Mouse (Mus musculus) right cerebral cortex, adult 2 months (tissue): ENCODE data around the gene Sowahb.
A peak's percentile ranks its signal among the peaks of the same experiment; 100 is the strongest.
"Not testable (repeated sequence)": the region's sequence is repeated elsewhere in the genome, so short reads cannot be mapped to it uniquely, and the experiment has no call there.

Experiments
- DNase-seq, 2 experiments: peaks; one replicate each; pipeline ENCODE4 v3.0.0; 2021 to 2022; ENCODE audit warnings: low spot score in 2 of 2

Gene Sowahb

DNA sequence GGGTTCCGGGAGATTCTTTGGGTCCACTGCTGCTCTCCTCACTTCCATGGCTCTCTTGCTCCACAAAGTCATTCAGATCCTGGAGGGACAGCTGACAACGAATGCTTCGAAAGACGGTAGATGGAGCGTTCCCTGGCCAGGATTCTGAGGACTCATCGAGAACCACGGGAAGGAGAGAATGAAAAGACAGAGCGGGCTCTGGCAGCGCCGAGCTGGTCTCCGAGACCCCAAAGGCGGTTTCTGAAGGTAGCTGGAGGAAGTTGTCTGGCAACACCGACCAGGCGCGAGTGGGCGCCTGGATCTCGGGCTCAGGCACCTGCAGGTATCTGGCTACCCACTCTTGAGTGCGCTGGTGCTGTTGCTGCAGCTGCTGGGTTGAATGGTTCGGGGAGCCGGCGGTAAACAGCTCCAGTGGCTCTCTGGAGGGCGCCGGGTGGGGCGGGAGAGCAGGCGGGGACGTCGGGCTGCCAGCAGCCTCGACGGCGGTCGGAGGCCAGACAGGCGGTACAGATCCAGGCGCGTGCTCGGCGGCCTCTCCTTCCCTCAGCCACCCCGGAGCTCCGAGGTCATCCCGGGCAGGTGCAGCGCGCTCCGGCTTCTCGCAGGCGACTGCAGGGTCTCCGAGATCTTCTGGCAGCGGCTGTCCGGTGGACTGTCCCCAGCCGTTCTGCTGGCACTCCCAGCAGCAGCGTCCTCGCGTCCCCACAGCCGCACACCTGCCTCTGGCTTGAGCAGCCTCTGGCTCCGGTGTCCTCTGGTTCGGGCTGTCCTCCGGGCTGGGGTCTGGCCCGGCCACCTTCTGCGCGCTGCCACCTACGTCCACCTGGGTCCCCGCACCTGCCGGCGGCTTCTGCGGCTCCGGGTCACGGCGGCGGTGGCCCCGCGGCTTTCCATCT, 886 bp downstream of the Sowahb start:
- DNase-seq: peak in 1 of 2 experiments; percentile 44

DNA sequence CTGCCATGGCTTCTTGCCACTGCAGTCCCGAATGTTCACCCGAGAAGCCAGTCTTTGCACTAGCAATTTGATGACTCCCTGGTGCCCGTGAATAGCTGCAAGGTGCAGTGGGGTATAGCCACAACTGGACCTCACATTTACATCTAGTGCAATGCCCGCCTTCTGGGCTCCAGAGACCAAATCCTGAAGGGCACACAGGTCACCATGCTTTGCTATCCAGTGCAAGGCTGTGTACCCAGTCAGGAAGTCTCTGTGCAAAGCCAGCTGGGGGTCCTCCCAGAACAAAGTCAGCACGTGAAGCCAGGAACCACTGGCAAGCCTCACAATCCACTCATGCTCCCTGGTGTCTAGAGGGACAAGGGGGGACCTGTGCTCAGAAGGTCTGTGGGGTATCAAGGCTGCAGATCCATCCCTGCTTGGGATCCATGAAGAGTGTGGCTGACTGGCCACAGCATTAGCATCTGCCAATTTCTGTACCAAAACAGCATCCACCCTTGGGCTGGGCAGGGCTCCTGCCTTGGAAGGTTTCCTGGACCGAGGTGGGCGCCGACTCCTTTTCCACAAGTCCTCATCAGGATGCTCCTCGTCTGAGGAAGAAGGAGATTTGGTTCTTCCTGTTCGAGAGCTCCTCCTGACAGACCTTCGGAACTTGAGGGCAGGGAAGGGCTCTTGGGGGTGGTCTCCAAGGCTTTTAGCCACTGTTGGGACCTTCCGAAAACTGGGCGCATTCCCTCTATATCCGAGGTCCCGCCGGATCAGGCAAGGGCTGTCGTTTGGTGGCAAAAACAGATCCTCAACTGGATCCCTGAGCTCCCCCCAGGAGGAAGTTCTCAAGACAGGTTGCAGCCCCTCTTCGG, 1.8 kb downstream of the Sowahb start:
- no peak for DNase-seq

DNA sequence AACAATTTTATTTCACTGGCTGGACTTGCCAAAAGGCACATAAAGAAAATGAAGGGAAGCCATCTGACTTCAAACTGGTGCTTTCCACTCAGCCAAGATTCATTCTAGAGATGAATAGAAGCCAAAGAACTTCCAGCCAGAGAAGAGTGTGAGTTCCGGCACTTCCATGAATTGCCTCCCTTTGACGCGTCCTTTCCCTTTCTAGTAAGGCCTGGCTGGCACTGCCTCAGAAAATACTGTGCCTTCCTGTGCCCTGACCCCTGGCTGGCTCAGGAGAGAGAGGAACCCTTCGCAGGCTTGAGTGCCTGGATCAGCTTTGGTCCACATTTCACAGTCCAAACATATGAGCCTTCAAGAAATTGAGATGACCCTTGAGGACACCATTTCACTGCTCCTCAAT, 2.8 kb downstream of the Sowahb start:
- DNase-seq: no peak

DNA sequence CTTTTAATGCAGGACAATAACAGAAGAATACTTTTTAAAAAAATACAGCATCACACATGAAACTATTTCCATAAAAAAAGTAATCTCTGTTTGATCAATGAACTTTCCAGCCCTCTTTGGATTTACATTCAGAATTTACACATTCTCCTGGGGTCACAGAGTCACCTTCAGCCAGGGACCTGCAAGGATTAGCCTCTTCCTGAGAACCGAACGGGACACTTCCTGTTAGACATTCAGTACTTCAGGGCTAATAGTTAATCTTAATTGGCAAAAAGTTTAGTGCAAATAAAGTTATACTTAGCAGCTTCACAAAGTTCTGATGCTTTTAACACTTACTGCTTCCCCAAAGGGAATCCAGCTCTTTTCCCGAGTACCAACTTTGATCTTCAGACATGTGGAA, 3.5 kb downstream of the Sowahb start:
- DNase-seq: no peak

DNA sequence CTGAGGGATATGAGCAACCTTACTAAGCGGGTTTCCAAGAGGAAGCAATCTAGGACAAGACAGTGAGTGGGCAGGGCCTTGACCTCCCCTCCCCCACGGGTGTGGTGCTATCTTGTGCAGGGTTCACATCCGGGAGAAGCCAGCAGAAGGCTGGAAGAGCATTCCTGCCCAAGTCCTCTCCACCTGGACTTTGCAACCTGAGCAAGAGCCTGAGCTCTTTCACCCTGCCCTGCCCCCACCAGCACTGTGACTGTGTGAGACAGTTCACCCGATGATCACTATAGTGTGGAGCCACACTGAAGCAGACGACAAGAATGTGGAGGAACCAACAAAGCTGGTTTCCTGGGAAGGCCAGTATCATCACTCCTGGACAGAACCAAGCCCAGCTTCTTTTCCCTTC, 4.7 kb downstream of the Sowahb start:
- no peak for DNase-seq

DNA sequence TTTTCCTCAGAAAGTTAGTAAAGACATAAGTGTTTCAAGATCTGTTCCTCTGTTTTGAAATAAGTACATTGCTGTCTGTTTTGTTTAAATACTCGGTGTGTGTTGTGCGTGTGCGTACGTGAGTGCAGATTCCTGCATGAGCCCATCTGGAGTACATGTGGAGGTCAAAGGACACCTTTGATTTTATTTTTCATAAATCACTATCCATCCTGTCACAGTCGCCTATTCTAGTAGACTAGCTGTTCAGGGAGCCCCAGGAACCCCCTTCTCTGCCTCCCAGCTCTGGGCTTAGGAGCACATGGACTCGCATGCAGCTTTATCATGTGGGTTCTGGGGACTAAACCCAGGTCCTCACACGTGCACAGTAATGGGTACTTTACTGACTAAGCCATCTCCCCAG, 8.6 kb downstream of the Sowahb start:
- no peak for DNase-seq

DNA sequence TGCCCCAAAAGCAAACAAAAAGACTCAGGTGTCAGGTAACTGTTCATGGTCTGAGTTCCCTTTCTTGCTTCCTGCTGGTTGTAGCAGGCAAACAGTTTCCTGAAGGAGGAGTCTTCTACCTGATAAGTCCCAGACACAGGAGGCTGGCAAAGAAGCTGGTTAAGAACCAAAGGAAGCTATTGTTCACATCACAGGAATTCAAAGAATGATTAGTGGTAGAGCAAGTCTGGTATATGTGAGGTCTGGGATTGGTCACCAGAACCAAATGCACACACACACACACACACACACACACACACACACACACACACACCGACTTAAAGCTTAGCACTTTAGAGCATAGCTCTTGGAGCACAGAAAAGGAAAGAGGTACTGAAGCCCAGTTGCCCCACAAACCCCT, 9.5 kb downstream of the Sowahb start:
- DNase-seq: no peak

DNA sequence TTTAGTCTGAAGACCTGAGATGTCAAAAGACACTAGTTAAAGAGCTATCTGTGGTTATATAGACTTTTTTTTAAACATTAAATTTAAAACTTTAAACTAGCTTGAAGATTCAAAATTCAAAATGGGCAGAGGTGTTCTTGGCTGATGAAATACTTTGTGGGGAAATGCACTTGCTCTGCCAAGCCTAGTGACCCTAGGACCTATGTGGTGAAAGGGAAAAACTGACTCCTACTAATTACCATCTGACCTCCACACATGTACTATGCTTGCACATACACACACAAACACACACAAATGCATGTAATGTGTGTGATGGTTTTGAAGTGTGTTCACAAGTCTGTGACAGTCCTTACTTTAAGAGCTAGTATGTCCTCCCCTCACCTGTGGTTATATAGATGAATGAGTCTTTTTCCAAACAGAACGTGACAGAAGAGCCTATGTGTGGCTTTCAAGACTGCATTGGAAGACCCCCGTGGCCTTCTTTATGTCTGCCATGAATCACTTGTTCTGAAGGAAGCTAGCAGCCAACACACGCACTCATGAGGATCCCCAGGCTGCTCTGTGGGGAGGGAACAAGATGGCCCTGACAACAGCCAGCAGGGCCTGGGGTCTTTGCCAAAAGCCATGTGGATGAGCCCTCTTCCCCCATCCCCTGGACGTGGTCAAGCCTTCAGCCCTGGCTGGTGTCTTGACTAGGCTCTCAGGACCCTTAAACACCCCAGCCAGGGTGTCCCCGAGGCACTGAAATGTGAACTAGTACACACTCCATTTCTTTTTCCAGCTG, 11.5 kb downstream of the Sowahb start:
- DNase-seq: no peak

DNA sequence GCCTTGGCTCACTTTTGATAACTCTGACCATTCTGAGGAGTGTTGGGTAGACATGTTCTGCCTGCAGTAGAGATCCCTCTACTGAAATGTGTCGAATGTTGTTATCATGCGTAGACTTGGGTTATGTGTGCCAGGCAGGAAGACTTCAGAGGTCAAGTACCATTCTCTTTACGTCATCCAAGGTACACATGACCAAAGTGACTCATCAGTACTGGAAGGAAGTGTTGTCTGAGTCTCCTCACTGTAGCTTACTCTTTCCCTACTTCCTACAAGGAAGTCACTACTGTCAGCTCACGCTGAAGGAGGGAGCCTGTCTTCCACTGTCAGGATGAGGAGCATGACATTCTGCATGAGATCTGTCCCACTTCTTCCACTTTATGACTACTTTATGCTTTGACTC, 12.2 kb downstream of the Sowahb start:
- no peak for DNase-seq

DNA sequence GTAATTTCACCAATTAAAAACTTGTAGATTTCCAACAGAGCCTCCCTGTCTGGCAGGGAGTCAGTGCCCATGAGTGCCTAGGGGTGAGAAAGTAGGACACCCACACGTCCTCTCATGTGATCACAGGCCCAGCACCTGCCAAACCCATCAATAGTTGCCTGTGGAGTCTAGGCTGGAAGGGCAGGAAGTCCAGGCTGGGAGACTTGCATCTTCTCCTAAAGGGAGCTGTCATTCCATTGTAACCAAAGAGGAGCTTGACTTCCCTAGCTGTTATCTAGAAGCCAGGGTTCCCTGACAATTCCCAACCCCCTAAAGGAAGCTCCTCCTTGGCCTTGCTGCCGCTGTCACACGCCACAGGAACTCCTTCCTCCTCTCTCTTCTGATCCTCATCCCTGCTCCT, 14.0 kb downstream of the Sowahb start:
- DNase-seq: no peak

DNA sequence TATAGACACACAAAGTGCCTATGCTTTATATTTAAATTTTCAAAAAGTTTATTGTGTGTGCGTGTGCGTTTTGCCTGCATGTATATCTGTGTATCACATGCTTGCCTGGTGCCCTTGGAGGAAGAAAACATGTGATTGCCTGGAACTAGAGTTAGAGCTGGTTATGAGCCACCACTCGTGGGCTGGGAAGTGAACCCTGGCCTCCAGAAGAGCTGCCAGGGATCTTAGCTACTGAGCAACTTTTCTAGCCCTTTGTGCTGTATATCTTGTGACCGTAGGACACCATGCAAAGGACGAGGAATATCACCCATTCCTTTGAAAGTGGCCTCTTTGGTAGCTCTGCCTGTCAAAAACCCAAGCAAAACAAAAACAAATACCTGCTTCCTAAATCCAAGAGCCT, 14.4 kb downstream of the Sowahb start:
- no peak for DNase-seq

DNA sequence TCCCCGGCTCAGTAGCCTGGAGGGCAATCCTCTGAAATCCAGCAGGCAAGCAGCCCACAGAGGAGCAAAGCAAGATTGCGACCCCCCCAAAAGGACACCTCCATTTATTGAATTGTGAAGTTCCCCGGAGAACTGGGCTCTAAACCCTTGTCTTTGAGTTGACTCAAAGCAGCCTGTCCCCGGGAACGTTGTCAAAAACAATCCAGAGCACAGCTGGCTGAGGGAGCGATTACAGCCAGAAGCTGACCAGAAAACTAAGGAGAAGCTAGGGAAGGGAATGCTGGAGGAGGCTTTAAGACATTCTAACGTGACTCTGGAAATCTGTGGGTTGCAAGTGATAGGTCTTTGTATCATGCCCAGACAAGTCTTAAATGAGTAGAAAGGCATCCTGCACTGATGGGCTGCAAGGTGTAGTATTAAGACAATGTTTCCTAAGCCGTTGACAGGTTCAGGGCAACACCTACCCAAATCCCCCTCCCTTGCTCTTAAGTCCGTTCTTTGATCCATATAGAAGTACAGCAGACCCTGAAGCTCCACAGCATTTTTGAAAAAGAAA, 17.6 kb downstream of the Sowahb start:
- DNase-seq: no peak

DNA sequence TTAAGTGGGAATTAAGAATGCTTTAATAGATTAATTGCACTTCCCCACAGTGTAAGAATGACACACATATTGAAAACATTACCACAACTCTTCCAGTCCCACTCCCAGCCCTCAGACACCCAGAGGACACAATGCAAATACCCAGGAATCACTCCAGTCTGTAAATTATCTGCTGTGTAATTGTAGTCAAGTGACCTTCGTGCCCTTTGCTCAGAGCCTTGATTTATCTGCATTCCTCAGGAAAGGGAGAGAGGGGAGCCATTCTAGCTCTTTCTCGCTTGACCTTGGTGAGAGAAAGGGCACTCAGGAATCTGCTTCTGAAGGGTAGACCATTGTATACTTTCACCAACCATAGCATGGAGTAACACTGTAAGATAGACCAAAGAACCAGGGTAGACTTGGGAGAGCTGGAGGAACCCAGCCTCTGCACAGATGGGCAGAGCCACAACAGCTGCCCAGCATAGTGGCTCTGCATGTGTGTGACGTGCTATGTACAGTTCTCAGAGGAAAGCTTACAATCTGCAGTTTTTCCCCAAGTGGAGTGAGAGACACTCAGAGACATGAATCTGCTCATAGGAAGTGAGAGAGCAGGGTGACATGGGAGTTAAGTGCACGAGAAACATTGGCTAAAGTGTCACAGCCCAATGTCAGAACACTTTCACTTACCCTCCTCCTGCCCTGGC, 18.2 kb downstream of the Sowahb start:
- no peak for DNase-seq

DNA sequence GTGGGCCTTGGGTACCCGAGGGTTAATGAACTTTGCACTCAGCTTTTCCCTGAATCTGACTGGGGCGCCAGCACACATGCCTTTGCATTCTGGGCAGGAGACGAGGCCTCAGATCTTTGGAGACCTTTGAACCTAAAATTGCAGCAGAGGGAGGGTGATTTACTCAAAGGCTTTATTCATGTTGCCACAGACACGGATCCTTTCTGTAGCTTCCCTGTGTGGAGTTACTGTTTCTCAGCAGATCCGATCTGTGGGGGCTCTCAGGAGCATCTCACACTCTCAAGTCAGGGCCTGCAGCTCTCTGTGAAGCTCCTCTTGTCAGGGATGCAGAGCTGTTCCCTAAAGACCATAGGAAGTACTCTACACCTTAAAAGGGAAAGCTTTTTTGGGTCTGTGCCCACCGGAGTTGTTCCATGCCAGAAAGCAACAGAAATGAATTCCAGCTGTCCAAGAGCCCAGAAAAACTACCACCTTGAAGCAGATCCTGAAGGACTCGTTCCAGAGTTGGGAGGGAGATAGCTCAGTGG, 20.0 kb downstream of the Sowahb start:
- DNase-seq: peak in 1 of 2 experiments; percentile 34

DNA sequence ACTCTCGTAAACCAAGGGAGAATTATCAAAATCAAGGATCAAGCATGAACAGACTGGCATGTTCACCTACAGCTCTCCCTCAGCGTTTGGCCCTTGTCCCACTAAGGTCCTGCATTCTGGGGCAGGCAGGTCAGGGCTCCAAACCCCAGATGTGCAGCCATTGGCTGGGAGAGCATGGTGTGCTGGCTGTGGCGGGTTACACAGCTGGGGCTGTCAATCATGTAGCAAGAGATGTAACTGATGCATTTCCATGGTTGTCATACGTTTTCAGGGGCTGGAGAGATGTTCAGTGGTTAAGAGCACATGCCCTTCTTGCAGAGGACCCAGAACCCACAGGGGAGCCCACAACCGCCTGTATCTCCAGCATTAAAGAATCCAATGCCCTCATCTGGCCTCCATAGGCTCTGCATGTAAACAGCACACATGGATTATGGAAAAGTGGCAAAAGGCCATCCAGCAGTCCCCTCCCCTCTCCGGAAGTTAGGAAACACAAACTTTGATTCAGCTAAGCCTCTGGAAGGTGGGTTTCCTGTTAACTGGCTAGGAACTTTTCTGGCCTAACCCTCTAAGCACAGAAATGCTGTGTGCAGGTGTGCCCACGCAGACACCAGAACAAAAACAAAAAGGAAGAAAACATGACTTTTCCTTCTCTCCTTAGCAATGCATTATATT, 22.6 kb downstream of the Sowahb start:
- DNase-seq: no peak

DNA sequence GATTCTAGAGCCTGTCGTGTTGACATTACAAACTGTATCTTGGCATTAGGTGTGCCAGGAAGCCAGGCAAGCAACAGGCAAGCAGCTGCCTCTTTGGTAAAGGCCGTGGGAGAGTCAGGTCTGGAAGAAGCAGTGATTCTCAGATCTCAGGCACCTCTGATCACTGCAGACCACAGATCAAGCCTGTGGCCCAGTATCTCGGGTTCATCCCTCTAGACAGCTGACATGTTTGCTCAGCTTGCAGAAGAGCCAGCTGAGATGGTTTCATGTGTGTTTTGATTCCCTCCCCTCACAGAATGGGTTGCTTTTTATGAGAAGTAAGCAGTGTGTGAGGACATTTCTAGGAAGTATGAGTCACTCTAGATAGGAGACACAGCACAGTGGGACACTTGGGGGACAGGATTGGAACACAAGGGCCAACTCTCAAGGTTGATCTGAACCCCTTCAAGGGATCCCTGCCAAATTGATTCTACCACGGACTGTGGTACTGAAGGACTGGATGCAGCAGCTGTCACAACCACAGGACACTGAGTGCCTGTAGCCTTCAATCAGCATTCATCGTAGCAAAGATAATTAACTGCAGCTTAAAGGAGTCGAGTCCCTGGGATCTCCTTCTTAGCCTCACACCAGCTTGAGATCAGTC, 24.7 kb downstream of the Sowahb start:
- DNase-seq: no peak

DNA sequence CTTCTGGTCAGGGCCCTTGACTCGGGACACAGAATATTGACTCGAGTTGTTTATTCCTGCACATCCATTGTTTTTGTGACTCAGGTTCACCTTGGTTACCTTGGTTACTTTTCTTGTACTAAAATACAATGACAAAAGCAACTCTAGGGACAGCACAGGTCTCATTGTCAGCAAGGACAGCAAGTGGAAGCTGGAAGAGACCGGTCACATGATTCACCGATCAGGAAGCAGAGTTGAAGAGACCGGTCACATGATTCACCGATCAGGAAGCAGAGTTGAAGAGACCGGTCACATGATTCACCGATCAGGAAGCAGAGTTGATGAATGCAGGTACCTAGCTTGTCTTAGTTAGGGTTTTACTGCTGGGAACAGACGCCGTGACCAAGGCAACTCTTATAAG, 25.6 kb downstream of the Sowahb start:
- not testable (repeated sequence) for DNase-seq

DNA sequence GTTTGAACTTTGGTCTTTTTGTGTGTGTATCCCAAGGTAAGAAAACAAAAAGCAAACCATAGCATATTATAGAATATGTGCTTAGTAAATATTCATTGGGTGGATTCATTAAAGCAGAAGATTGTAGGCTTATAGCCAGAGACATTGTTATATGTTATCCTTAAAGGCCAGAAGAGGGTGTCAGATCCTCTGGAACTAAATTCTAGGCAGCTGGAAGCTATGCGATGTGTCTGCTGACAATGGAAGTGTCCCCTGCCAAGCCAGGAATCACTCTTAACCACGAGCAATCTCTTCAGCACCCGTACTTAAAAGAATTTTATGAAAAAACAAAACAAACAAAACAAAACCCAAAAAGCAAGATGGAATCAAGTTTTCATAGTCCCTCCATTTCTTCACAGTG, 27.1 kb downstream of the Sowahb start:
- DNase-seq: no peak

DNA sequence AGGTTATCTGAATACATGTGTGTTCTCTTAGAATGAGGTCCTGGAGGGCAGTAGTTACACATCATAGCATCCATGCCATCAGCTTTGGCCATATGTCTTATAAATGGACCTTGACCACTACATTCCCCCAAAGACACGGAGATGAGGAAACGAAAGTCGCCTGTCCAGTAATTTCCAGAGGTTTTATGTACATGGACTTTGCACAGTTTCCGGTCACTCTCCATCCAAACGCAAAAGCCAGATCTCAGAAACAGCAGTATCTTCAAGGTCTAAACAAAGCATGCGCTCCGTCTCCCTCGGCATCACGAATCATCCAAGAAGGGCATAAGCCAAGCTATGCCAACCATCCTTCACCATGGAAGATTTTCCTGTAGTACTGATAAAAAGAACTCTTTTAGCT, 36.6 kb downstream of the Sowahb start:
- DNase-seq: no peak

DNA sequence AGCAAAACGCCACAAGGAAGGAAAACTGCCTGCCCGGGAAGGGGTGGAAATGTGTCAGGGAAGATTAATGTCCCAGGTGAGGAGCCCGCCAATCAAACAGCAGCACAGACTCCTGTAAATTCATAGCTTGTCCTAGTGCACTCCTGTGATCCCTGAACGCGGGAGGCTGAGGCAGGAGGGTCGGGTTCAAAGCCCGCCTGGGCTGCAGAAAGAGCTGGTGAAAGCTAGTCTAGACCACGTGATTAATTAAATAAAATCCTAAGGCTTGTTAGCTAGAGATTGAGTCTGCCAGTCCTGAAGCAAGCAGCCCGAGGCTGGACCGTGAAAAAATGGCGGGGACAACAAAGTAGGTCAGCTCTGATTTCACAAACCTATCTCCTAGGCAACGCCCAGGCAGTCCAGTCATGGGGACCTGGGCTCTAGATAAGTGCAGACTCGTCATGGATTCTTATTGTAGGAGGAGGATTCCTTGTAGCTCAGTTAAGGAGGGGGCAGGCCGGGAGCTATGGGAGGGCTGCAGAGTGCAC, 38.9 kb downstream of the Sowahb start:
- peak; percentile 48 to 58 for DNase-seq
